ENCODE assay signal across 32 mouse cellular contexts in the genomic region with DNA sequence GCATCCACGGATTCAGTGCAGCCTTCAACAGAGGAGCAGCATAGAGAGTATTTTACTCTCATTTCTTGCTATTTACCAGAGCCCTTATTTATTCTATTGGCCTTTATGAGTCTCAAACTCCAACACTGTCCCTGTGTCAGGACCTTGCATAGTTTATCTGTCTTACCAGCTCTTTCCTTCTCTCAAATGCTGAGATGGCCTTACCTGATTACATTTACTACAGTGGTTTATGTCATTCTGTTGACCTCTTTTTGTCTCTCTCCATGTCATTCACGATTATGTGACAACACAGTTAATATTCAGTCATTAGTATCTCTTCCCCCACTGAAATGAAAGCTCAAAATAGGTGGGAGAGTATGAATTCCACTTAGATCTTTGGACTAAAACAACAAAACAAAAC.
"Had no signal": no experiment of that assay in that cellular context is flagged by ENCODE, and none has a peak within 500 bp of the region (broad histone marks: within the 10 kb centered on the region; RNA-seq: fewer than 3 reads in every experiment).

No protein-coding gene starts in this region.

- H3K4me1 ChIP-seq: limb, embryonic 15.5 days; liver, embryonic 12.5 days; liver, embryonic 13.5 days; liver, embryonic 15.5 days; lung, embryonic 15.5 days; megakaryocyte, embryonic 14.5 days; midbrain, embryonic 10.5 days; midbrain, embryonic 12.5 days; midbrain, embryonic 13.5 days; midbrain, embryonic 15.5 days; neural tube, embryonic 12.5 days had no signal

- H3K27ac ChIP-seq: limb, embryonic 10.5 days; limb, embryonic 12.5 days; limb, embryonic 13.5 days; limb, embryonic 15.5 days; liver, embryonic 12.5 days; liver, embryonic 13.5 days; liver, embryonic 14.5 days; liver, embryonic 15.5 days; lung, embryonic 15.5 days; macrophage; midbrain, embryonic 10.5 days; midbrain, embryonic 12.5 days; midbrain, embryonic 13.5 days; midbrain, embryonic 15.5 days; neural tube, embryonic 12.5 days had no signal

- DNase-seq: left cerebral cortex, postnatal 4 days; liver; liver, embryonic 13.5 days; liver, postnatal 0 days; lung, adult 18-20 months; lung, adult 2 months; lung, embryonic 14.5 days; lung, postnatal 10 days; lung, postnatal 14 days; lung, postnatal 36 days; lung, postnatal 4 days; midbrain, embryonic 14.5 days had no signal

- H3K9me3 ChIP-seq: limb, embryonic 10.5 days; limb, embryonic 12.5 days; limb, embryonic 13.5 days; limb, embryonic 15.5 days; liver, embryonic 12.5 days; liver, embryonic 13.5 days; liver, embryonic 15.5 days; lung, embryonic 15.5 days; midbrain, embryonic 10.5 days; midbrain, embryonic 12.5 days; midbrain, embryonic 13.5 days; midbrain, embryonic 15.5 days; neural tube, embryonic 12.5 days had no signal

- ATAC-seq: liver, embryonic 12.5 days; liver, postnatal 0 days; lung, postnatal 0 days; midbrain, embryonic 13.5 days; midbrain, embryonic 15.5 days; midbrain, embryonic 16.5 days had no signal

- H3K4me2 ChIP-seq: limb, embryonic 12.5 days; limb, embryonic 13.5 days; limb, embryonic 15.5 days; liver, embryonic 11.5 days; liver, embryonic 12.5 days; liver, embryonic 13.5 days; liver, embryonic 15.5 days; lung, embryonic 14.5 days; lung, embryonic 15.5 days; midbrain, embryonic 11.5 days; midbrain, embryonic 12.5 days; midbrain, embryonic 13.5 days; midbrain, embryonic 15.5 days; neural tube, embryonic 12.5 days had no signal

- H3K9ac ChIP-seq: limb, embryonic 12.5 days; limb, embryonic 13.5 days; limb, embryonic 15.5 days; liver, embryonic 12.5 days; liver, embryonic 13.5 days; liver, embryonic 14.5 days; liver, embryonic 15.5 days; liver, postnatal 0 days; lung, embryonic 14.5 days; lung, embryonic 15.5 days; midbrain, embryonic 12.5 days; midbrain, embryonic 13.5 days; midbrain, embryonic 15.5 days; neural tube, embryonic 12.5 days had no signal

- H3K36me3 ChIP-seq: limb, embryonic 10.5 days; limb, embryonic 12.5 days; limb, embryonic 13.5 days; limb, embryonic 15.5 days; liver, embryonic 12.5 days; liver, embryonic 13.5 days; liver, embryonic 15.5 days; lung, embryonic 15.5 days; midbrain, embryonic 10.5 days; midbrain, embryonic 12.5 days; midbrain, embryonic 13.5 days; midbrain, embryonic 15.5 days; neural tube, embryonic 12.5 days had no signal

- H3K4me3 ChIP-seq: limb, embryonic 10.5 days; limb, embryonic 12.5 days; limb, embryonic 13.5 days; limb, embryonic 15.5 days; liver, embryonic 12.5 days; liver, embryonic 13.5 days; liver, embryonic 15.5 days; lung, embryonic 15.5 days; megakaryocyte, embryonic 14.5 days; midbrain, embryonic 10.5 days; midbrain, embryonic 12.5 days; midbrain, embryonic 13.5 days; midbrain, embryonic 15.5 days; myocyte; neural tube, embryonic 12.5 days had no signal

- H3K27me3 ChIP-seq: limb, embryonic 12.5 days; limb, embryonic 13.5 days; limb, embryonic 15.5 days; liver, embryonic 12.5 days; liver, embryonic 13.5 days; liver, embryonic 15.5 days; lung, embryonic 15.5 days; megakaryocyte, embryonic 14.5 days; midbrain, embryonic 12.5 days; midbrain, embryonic 13.5 days; midbrain, embryonic 15.5 days; neural tube, embryonic 12.5 days had no signal
